Mouse (Mus musculus): ENCODE measurements around the gene Ube2d3. TPM values are rescaled to one million over a fixed set of nuclear protein-coding genes. Genes with fewer than 3 reads are reported as not detected.
A peak's percentile ranks its signal among the peaks of the same experiment; 100 is the strongest.
"Not testable (repeated sequence)": the region's sequence is repeated elsewhere in the genome, so short reads cannot be mapped to it uniquely, and the experiment has no call there.

Gene Ube2d3
- total RNA-seq, 2 experiments from 2014 or later = 229 to 240 TPM

- no peak for DNase-seq (ENCODE audit: extremely low spot score in 1 of 2, low spot score in 1 of 2)
Observed at GRCm38 (mm10) chr3:135486351-135486750, 48.4 kb downstream of the Ube2d3 start.

- no peak for DNase-seq (ENCODE audit: extremely low spot score in 1 of 2, low spot score in 1 of 2)
Observed at GRCm38 (mm10) chr3:135487803-135488202, 49.9 kb downstream of the Ube2d3 start.

GRCm38 (mm10) chr3:135489865-135490520 is 52.0 kb downstream of the Ube2d3 start:
- no peak for DNase-seq (ENCODE audit: extremely low spot score in 1 of 2, low spot score in 1 of 2)

GRCm38 (mm10) chr3:135491102-135491501 is 53.2 kb downstream of the Ube2d3 start:
- DNase-seq (ENCODE audit: extremely low spot score in 1 of 2, low spot score in 1 of 2) = no peak

- DNase-seq (ENCODE audit: extremely low spot score in 1 of 2, low spot score in 1 of 2) = not testable (repeated sequence)
Observed at GRCm38 (mm10) chr3:135493320-135493719, 55.4 kb downstream of the Ube2d3 start.

GRCm38 (mm10) chr3:135497956-135498355 is 60.0 kb downstream of the Ube2d3 start:
- not testable (repeated sequence) for DNase-seq (ENCODE audit: extremely low spot score in 1 of 2, low spot score in 1 of 2)

GRCm38 (mm10) chr3:135498891-135499290 is 60.9 kb downstream of the Ube2d3 start:
- DNase-seq (ENCODE audit: extremely low spot score in 1 of 2, low spot score in 1 of 2) = no peak

- no peak for DNase-seq (ENCODE audit: extremely low spot score in 1 of 2, low spot score in 1 of 2)
Observed at GRCm38 (mm10) chr3:135503160-135503559, 65.2 kb downstream of the Ube2d3 start.

- DNase-seq (ENCODE audit: extremely low spot score in 1 of 2, low spot score in 1 of 2) = peak; percentile 23 to 57
Observed at GRCm38 (mm10) chr3:135505369-135505909, 67.5 kb downstream of the Ube2d3 start.

GRCm38 (mm10) chr3:135505916-135506482 is 68.0 kb downstream of the Ube2d3 start:
- no peak for DNase-seq (ENCODE audit: extremely low spot score in 1 of 2, low spot score in 1 of 2)

GRCm38 (mm10) chr3:135507506-135507905 is 69.6 kb downstream of the Ube2d3 start:
- DNase-seq (ENCODE audit: extremely low spot score in 1 of 2, low spot score in 1 of 2) = no peak

GRCm38 (mm10) chr3:135508191-135508590 is 70.2 kb downstream of the Ube2d3 start:
- no peak for DNase-seq (ENCODE audit: extremely low spot score in 1 of 2, low spot score in 1 of 2)

- no peak for DNase-seq (ENCODE audit: extremely low spot score in 1 of 2, low spot score in 1 of 2)
Observed at GRCm38 (mm10) chr3:135510372-135510771, 72.4 kb downstream of the Ube2d3 start.

- DNase-seq (ENCODE audit: extremely low spot score in 1 of 2, low spot score in 1 of 2) = no peak
Observed at GRCm38 (mm10) chr3:135511683-135512082, 73.7 kb downstream of the Ube2d3 start.

- DNase-seq (ENCODE audit: extremely low spot score in 1 of 2, low spot score in 1 of 2) = peak in 1 of 2 experiments; percentile 11
Observed at GRCm38 (mm10) chr3:135513270-135513669, 75.3 kb downstream of the Ube2d3 start.

GRCm38 (mm10) chr3:135513800-135514425 is 76.0 kb downstream of the Ube2d3 start:
- no peak for DNase-seq (ENCODE audit: extremely low spot score in 1 of 2, low spot score in 1 of 2)

- DNase-seq (ENCODE audit: extremely low spot score in 1 of 2, low spot score in 1 of 2) = no peak
Observed at GRCm38 (mm10) chr3:135515246-135515645, 77.3 kb downstream of the Ube2d3 start.

- no peak for DNase-seq (ENCODE audit: extremely low spot score in 1 of 2, low spot score in 1 of 2)
Observed at GRCm38 (mm10) chr3:135516891-135517290, 78.9 kb downstream of the Ube2d3 start.
